Mouse (Mus musculus) ovary, postnatal 10 days (tissue): ENCODE measurements around the gene Pkig.
"Not testable (repeated sequence)": the region's sequence is repeated elsewhere in the genome, so short reads cannot be mapped to it uniquely, and the experiment has no call there.

Experiments used
- DNase-seq: peaks from one replicate; pipeline ENCODE4 v3.0.0; 2022; ENCODE audit warnings: low spot score

Pkig gene

DNA sequence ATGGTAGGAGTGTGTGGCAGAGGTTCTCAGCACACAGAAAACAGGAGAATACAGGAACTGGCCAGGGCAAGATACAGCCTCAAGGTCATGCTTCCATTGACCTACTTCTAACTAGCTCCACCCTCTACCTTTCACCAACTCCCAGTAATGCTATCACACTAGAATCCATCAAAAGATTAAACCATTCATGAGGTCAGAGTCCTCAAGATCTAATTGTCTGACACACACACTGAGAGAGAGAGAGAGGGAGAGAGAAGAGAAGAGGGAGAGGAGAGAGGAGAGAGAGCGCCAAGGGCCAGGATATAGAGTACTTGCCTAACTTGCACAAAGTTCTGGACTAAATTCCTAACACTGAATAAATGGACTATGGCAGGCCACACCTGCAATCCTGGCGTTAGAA lies 24.2 kb downstream of the Pkig start:
- no peak for DNase-seq

DNA sequence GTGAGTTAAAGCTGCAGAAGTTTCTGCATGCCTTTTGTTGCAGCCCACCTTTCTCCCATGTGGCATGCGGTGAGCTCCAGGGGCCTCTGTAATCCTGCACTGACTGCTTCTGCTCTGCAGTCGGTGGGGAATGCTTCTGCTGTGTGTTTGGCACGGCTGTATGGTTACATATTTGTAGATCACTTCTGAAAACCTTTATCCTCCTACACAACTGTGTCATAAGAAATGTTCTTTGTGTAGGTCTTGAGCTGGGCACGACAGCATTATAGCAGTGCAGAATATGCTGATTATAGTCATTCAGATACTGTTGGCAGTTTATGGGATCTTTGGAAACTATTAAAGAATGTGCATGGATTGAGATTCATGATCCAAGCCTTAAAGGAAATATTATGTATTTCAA lies 27.1 kb downstream of the Pkig start:
- no peak for DNase-seq

DNA sequence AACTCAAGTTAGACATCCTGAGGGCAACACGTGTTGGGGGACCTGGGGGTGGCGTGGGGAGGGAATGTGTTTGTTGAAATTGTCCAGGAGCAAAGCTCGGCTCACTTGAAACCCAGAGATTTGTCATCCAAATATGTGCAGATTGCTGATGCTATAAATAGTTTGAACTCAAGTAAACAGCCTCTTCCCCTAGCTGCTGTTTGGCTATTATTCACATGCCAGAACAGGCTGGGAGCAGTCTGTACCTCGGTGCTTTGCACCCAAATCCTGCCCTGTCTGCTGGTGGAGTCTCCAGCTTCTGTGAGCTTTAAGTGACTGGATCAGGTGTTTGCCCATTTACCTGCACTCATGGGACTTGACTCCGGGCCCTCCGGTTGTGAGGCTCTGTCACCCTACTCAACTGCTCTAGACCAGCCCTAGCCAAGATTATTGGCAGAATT lies 27.6 kb downstream of the Pkig start:
- no peak for DNase-seq

DNA sequence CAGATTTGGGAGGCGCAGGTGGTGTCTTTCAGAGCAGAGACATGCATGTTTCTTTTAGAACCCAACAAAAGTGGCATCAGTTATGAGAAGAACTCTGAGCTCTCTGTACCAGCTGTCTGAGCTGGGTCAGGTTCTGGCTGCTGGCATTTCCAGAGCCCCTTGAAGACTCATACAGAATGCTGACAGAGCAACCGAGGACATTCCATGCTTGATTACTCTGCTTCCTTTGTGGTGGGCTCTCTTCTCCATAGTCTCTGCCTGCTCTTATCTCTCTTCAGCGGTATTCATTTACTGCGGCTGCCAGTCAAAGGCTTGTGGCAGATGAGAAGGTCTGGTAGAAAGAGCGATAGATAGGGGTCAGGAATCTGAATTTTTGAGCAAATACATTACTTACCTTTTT lies 28.0 kb downstream of the Pkig start:
- DNase-seq, result no peak

DNA sequence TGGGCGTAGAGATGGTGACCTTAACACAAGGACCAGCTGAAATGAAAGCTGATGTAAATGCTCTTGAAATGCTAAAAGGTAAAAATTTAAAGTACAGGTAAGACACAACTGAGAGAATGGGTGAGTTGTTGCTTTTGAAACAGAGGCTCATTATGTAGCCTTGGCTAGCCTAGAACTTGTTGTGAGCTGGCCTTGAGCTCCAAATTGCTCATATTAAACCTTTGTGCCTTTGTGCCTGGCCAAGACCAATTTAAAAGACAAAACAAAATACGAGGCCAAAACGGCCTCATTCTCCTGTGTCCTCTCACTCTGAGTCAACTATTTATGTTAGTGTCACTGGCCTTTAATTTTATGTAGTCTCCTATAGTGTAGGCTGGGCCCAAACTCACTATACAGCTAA lies 28.7 kb downstream of the Pkig start:
- DNase-seq, result no peak

DNA sequence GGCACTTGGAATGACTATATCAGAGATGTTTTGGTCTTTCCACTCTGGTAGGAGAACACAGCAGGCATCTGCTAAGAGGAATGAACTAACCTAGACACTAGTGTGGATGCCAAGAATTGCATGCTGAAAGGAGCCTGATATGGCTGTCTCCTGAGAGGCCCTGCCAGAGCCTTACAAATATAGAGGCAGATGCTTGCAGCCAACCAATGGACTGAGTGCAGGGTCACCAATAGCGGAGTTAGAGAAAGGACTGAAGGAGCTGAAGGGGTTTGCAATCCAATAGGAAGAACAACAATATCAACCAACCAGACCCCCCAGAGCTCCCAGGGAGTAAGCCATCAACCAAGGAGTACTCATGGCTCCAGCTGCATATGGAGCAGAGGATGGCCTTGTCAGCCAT lies 30.2 kb downstream of the Pkig start:
- DNase-seq, result not testable (repeated sequence)

DNA sequence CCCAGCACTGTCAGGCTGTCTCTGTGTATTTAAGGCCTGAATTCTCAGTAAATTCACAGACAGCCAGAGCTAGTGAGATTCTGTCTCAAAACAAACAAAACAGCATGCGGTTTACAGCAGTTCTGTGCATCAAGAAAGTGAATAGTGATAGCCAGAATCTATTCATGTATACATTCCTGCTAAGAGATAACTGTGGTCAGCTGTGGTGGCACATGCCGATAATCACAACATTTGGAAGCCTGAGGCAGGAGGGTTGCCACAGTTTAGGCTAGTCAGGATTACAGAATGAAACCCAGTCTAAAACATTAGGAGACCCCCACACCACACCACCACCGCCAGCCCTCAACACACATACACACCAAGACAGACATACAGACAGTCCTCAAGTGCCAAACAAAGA lies 31.6 kb downstream of the Pkig start:
- no peak for DNase-seq

DNA sequence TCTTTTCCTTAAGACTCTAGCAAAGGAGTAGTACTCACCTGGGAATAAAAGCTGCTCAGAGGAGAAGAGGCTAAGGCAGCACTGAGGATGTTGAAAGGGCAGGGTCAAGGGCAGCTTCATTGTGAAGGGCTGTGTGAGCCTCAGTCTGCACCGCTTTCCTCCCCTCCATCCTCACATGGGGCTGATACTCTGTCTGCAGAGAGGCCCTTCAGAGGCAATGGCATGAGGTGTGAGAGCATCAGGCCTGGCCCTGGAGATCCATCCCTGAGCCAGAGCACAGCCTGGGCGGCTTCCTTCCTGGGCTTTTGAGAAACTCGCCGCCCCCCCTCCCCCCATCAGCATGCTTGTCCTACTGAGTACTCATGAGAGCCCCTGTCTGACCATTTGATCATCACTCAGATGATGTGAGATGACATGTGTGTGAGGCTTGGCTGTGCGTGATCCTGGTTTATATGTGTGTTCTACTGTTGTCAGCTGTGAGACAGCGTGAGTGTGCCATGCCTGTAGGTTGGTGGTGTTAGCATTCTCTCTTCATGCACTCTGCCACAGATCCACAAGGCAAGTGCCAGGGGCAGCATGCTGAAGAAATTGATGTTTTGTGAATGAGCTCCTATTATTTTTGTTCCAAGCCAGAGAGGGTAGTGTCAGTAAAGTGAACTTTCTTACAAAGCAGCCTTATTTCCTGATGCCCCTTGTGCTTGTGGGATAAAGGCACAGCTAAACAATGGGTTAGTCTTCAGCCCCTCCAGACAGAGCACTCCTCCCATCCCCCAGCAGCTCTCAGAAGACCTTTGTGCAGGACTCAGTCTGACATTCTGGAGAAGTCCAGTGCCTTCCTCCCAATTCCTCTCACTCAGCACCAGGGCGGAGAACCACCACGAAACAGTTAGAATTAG lies 32.5 kb downstream of the Pkig start:
- DNase-seq, result no peak

DNA sequence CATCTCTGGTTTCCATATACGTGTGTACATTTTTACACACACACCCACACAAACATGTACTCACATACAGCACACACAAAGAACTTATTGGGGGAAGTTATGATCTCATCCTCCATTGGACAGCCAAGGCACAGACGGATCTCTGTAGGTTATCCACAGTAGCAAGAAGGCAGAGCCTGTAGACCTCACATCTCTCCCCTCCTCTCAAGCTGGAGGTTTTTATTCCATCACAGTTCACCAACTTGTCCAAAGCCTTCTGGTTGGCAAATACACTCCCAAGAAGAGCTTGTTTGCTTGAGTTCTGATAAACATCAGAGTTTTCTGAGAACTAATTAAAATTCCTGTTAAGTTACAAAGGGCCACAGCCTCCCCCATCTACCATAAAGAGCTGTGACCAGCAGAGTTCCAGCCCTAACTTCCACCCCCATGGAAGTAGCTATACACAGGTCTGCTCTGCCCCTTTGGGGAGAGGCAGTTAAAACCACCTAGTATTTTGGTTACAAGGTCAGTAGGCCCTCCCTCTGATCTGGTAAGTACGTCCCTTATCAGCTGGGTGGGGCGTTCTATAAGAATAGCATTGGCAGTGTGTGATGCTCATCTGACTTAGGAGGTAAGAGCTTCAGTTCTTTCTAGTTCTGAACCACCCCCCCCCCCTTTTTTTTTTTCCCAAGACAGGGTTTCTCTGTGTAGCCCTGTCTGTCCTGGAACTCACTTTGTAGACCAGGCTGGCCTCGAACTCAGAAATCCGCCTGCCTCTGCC lies 33.8 kb downstream of the Pkig start:
- DNase-seq, result no peak

DNA sequence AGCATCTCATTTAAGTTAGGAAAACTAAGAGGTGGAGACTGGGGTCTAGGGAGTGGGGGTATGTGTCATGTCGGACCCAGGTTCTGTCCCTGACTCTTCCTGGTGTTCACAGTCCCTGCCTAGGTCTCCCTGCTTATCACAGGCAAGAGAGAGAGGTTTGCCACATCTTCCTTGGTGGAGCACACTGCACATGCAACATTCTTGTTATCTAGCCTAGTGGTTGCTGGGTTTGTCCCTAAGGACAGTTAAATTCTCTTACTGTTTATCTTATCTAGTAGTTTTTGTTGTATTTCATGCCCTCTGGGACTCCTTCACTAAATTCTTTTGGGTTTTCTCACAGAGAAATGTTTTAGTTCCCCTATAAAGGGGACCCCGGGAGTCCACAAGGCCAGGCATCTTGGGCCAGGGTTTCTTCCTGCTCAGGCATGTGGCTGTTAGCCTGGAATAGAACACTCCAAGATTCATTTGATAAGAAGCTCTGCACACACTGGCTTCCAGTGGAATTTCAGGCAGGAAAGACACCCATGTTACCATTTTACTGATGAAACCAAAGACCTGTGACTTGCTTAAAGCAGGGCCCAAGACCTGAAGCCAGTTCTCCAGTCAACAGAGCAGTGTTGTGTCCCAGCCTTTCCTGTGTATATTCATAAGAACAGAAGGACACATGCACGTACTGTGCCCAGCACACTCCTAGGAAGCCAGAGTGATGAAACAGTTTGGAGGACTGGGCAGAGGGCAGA lies 34.9 kb downstream of the Pkig start:
- no peak for DNase-seq

DNA sequence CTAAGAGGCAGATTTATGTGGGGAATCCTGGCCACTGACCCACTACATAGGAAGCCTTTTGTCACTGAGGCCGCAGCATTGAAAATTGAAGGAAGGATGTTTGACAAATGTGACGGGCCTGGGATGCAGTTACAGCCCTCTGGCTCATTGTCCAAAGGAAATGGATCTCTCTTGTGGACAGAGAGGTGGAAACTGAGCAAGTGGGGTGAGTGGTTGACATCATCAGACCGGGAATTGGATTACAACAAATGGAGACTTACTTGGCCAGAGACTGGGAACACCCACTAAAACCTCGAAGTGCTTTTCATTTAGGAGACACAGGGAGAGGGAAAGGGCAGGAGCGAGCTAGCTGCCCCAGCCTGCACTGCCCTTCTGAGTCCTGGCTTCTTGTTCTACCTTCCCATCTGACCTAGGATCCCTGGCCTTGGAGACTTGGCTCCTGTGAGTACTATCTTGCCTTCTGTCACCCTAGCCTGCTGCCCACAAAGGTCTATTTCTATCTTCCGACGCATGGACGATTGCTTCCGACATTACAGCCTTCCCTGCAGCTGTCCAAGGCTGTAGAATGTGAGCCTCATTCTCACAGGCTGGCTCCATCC lies 35.6 kb downstream of the Pkig start:
- no peak for DNase-seq

DNA sequence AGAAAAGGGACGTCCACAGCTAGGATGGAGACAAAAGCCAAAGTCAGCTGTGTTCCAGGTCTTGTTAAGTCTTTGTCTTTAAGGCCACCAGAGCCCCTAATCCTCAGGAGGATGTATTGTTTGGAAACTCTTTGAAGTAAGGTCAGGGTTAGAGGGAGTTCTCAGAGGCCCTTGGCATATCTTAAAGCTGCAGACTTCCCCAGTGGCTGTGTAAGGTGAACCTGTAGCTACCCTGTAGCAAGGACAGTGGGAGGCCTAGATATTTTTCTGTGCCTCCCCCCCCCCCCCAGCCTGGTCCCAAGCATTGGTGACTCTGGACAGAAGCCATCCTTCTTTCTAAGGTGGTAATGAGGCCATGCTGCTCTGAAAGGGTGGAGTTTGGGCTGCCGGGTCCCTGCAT lies 38.6 kb downstream of the Pkig start:
- no peak for DNase-seq

DNA sequence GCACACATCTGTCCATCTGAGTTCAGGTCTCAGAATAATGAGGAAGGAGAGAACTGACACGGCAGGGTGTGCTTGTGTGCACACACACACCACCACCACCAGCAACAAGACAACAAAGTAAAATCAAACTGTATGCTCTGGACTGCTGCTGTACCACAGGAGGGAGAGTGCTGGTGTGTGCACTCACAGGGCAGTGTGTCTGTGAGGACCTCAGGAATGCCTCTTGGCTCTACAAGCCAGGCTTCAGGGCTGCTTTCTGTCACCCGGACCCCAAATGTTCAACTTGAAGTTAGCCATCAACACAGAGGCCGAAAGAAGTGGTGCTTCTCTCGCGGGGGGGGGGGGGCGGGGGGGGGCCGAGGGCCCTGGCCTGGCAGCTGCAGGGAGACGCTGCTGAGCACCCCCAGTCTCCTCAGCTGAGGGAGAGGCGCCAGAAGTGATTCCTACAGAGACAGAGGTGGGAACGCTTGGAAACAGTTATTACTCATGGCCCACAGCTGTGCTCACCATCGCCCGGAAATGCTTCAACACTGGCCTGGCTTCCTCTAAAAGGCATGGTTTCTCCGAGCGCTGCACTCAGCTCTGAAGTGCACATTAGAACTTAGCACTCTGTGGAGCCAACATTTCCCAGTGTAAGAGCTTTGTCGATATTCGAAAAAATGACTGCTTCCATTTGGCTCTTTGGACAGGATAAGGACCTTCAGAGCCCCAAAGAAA lies 39.7 kb downstream of the Pkig start:
- DNase-seq, result no peak

DNA sequence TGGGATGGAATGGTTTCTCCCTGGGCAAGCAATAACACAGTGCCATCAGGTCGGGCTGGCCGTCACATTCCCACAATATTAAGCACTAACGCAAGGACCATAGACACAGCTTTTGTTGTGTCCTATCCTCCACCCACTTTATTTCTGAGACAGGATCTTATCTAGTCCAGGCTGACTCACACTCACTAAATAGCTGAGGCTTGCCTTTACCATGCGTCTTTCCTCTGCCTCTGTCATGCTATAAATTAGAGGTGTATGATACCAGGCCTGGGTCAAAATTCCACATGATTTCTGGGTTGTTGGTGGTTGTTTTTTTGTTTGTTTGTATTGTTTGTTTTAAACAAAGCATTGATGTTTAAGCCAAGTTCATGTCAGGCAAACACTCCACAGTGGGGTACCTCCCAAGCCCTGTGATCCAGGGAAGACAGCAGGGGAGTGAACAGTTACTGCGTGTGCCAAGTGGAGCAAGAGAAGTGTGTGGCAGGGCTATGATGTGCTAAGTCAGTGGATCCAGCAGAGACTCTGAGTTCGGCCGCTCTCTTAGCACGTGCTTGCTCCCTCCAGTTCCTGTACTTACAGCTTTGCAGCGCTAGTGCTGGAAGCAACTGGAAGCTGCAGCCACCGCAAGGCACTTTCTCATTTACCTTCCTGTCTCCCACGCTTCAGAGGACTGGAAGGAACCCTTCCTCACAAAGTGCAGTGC lies 41.0 kb downstream of the Pkig start:
- no peak for DNase-seq

DNA sequence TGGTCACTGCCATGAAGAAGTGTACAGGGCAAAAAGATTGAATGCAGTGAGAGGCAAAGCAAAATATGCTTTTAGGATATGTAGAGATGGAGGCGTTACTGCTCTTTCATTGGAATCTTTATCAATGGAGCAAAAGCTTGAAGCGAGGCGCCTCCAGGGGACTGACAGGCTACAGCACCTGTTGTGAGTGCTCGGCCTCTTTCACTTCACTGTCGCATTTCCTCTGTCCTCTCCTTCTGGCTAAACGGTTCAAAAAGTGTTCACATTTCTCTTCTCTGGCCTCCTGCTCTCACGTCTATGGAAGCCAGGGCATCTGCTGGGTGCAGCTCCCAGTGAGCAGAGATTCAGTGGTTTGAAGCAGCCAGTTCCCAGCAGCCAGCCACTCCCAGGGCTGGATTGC lies 44.2 kb downstream of the Pkig start:
- no peak for DNase-seq

DNA sequence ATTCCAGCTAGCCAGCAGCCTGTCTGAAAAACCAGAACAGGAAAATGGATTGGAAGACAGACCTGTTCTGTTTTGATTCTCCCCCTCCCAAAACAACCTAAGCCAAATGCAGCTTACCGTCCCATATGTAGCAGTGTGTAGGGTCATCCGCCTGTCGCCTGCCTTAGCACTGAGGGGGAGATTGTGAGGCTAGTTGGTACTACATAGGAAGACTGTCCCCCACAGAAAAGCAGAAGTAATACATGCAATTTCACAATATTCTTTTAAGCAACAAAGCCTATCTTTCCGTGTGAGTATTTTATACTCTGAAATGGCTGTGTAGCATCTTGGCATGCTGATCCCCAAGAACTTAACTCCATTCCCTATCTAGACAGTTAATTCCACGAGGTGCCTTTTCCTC lies 44.7 kb downstream of the Pkig start:
- DNase-seq, result no peak

DNA sequence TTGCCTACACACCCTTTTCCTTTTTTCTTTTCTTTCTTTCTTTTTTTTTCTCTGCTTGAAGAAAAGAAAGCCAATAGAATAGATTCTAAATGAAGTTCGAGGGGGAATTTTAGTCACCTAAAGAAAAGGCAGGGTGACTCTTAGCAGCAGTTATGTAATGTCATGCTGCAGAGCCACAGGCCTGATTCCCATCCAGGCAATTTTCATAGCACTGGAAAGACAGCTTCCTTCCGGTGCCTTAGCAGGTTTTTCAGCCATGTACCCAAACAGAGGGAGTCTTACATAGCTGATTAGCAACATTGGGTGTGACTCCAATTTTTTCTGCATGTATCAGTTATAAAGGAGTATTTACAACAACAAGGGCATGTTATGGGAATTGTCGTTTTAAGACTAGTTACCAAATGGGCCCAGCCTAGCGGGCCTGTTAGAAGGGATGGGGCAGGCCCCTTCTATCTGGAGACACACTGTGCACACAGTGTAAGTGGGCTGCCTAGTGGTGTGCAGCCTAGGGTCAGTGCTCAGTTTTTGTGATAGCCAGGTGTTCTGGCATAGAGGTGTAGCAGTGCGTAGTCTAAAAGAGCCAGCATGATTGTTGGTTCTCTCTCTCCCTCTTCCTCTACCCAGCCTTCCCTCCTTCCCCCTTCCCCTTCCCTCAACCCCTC lies 45.5 kb downstream of the Pkig start:
- no peak for DNase-seq

DNA sequence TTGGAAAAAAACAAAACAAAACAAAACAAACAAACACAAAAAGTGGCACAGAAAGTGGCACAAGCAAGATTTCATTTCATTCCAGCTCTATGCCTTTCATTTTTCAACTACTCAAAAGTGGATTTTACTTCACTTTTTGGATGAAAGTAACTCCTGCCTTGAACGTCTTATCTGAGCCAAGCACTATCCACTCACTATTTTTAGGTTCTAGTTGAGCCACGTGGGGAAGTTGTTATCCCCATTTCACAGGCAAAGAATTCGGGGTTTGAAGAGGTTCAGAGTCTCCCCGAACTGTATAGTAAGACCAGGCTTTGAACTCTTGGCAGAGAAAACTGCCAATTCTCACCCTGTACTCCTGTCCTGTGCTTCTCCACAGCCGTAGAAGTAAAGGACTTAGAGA lies 50.1 kb downstream of the Pkig start:
- no peak for DNase-seq

DNA sequence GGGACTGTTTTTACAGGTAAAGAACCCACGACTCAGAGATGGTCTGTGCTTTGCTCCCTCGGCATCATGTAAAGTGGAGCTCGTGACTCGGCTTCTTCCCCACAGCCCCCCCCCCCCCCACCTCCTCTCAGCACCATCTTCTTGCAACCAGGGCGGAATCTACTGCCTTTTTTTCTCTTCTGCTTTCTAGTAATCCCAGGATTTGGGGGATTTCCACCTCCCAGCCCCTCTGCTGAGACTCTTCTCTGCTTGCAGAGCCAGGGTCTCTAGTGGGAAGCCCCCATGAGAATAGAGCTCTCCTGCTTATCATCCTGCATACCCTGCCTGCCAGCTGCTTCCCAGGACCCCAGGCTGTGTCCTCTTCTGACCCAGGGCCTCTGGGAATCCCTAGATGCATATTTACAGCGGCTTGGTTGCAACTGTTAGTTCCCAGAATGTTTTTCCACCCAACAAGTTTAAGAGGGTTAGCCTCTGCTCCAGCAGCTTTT lies 50.6 kb downstream of the Pkig start:
- DNase-seq, result no peak

DNA sequence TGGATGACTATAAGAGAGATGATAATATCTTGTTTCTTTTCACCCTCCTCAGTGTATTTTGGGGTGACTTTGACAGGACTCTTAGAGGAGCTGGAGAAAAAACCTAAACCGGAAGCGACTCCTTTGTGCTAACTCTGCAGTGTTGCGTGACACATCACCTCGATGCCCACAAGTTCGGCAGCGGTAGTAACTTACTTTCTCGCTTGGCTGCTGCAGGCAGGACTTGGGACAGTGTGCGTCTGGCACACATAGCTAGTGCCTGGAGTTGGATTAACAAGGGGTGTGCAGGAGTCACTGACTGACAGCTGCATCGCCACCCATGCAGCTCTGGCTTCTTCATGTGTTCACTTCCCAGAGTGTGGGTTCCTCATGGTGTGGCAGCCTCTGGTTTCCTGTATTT lies 51.8 kb downstream of the Pkig start:
- DNase-seq, result no peak
